Mouse (Mus musculus) frontal cortex, adult (tissue): ENCODE results near the gene Sars2.

Experiments
- ATAC-seq: cut with Nextera tagmentation; 2 replicates; pipeline ENCODE4 v1.9.2; 2017; ENCODE audit warnings: mild to moderate bottlenecking, moderate library complexity, mixed read lengths; ENCODE audit not compliant: low TSS enrichment

The Sars2 gene

DNA sequence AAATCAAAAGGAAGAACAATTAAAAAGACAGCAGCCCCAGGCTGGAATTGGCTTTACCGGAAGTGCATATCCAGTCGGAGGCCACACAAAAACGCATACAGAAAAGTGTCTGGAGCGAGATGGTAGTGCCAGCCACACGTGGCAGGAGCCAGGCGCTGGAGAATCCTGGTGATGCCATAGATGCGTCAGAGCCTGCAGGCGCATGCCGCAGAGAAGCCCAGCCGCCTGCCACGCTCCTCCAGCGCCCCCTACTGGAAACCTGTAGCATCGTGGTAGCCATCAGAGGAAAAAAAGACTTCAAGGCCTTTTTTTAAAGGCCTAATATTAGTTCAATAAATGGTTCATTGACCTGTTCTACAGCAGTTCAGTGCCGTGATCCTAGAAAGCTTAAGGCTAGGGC lies 15.2 kb upstream of the Sars2 start:
- peak; percentile 85 for ATAC-seq

DNA sequence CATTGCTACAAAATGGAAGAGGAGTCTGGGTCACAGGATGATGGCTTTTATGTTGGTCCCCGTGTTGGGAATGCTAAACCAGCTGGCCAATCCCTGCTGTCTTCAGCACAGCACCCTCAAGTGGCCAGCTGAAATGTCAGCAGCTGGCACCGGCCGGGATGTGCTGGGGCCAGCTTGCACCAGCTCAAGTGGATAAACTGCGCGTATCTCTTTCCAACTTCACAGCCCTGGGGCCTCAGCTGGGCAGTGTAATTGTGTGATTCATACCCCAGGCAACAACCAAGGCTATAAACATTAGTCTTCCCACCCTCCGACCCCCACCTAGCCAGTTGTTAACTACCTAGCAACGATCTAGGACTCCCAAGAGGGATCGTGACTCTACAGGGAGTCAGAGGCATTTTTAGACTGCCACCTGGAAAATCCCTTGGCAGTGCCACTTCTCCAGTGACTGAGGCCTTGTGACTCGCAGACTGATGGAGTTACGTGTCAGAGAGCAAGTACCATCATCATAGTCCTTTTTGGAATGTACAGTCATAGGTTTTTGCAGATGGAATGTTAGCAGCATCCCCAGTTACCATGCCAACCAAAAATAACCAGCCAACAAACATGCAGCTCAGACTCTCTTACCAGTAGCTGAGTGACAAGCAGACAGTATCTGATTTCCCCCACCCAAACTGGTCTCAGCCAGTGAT lies 14.0 kb upstream of the Sars2 start:
- ATAC-seq = peak; percentile 53

DNA sequence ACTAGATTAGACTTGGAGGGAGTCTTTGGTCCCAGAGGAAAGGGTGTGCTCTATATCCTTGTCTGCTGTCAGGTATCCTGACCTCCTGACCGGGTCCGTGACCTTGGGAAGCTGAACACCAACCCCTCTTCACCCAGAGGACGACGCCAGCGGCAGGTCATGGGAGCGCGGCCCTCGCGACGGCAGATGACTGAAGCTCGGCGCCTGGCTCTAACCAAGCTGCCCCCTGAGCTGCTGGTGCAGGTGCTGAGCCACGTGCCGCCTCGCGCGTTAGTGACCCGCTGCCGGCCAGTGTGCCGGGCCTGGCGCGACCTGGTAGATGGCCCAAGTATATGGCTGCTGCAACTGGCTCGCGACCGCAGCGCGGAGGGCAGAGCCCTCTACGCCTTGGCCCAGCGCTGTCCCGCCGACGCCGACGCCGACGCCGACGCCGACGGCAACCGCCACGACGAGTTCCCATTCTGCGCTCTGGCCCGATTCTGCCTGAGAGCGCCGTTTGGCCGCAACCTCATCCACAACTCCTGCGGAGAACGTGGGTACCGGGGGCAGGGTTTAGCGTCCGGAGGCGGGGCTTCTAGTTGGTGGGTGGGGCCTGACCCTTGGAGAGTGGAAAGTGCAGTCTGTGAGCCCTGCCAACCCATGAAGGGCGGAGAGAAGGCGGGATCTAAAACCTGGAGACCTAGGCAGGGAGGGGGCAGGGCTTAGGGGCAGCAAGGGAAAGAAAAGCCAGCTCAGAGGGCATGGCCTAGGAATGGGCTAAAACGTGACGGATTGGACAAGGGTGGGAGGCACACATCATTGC lies 9.2 kb upstream of the Sars2 start:
- ATAC-seq = 0 out of 2 replicates have a peak, but pooled peaks have one; percentile 18

DNA sequence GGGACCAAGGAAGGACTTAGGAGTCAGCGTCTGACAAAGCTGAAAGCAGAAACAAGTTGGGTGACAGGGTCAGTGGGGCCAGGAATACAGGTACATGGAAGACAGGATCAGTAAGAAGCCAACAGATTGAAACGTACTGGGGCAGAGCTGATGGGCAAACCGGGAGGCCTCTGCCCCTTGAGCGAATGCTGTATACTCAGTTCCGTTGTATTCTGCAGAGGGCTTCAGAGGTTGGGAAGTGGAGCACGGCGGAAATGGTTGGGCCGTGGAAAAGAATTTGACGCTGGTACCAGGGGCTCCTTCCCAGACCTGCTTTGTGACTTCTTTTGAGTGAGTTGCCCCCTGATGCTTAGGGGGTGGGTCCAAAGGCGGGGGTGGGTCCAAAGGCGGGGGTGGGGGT lies 8.6 kb upstream of the Sars2 start:
- ATAC-seq = no peak

DNA sequence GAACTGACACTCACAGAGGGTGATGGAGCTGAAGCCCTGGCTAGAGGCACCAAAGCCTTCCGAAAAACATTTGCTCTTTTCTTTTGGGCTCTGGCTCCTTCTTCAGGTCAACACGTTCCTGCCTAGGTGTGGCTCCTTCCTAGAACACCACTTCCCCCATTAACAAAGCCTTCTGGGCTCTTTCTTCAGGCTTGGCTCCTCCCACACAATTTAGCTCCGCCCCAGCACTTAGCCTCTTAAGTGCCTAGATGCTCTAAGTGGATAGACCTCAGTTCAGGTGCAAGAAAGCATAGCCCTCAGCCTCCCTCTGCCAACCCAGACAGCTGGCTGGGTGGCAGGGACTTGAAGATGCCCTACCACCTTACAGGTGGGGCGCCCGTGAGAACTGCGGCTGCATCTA lies 6.1 kb upstream of the Sars2 start:
- ATAC-seq = no peak

DNA sequence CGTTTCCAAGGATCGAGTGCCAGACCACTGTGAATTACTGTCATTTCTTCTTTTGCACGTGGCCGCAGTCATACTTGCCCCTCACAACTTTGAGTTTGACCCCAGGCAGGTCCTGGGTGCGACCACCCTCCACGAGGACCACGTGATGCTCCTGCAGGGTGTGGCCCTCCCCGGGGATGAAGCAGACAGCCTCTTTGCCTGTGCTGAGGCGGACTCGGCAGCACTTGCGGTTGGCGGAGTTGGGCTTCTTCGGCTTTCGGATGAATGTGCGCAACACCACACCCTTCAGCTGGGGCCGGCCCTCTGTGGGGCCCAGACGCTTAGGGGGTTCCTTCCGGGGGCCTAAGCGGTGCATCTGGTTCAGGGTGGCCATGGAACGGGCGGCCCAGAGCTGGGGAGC lies 2.0 kb upstream of the Sars2 start:
- ATAC-seq = no peak

DNA sequence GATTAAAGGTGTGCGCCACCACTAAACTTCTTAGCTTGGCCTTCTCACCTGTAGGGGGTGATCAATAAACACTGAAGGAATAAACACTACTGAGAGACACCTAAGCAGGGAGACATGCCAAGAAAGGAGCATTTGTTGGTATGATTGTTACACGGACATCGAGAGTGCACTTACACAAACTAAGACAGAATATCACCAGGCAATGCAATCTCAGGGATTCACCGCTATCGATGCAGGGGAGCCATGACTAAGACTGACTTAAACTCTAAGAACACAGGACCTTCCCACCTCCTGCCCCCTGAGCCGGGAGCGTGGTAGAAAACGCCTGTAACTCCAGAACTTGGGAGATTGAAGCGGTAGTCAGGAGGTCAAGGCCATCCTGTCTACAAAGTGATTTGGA lies 843 bp upstream of the Sars2 start:
- no peak for ATAC-seq

DNA sequence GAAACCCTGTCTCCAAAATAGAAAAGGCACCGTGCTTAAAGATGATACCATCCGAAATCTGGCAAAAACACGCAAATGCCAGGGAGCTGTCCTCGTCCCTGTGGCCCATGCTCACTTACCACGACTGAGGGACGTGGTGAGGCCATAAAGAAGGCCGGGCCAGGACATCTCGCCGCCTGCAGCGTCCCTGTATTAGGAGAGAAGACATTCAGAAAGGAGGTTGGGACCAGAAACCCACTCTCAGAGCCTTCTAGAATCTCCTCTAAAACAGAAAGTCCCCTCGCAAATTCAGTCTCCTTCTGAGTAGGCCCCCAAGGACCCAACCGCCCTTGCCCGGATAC lies 454 bp upstream of the Sars2 start:
- peak; percentile 10; the same call in 1 of the 2 replicates for ATAC-seq

DNA sequence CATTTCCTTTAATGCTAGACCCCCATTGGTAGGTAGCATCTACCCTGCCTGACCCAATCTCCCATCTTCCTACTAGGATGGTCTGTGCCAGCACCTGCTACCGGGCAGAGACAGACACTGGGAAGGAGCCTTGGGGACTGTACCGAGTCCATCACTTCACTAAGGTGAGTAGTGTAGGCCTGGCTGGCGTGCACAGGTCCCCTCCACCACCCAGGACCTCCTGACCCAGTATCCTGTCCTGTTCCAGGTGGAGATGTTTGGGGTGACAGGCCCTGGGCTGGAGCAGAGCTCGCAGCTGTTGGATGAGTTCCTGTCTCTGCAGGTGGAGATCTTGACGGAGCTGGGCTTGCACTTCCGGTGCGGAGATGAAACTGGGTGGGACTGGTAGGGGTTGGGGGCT lies 8.1 kb downstream of the Sars2 start:
- ATAC-seq = no peak

DNA sequence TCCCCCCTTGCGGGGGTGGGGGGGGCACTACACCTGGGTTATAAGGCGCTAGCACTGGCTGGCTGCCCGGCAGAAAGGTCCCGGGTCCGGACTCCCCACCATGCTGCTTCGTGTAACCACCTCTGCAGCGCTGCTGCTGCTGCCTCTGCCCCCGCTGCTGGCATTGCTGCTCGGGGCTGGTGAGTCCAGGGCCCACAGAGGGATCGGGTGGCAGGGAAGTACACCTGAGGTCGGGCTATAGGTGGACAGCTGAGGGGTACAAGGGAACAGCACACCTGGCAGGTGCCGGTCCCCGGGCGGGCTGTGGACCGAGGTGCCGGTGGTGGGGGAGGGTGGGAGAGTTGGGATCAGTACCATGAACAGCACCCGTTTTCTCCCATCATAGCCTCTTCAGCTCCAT lies 14.3 kb downstream of the Sars2 start, which contains the start of gene Ccer2:
Gene Ccer2 (plus strand): TSS at position 96 of the 400 bp plus-strand sequence.
- peak; percentile 43; the same call in 1 of the 2 replicates for ATAC-seq

DNA sequence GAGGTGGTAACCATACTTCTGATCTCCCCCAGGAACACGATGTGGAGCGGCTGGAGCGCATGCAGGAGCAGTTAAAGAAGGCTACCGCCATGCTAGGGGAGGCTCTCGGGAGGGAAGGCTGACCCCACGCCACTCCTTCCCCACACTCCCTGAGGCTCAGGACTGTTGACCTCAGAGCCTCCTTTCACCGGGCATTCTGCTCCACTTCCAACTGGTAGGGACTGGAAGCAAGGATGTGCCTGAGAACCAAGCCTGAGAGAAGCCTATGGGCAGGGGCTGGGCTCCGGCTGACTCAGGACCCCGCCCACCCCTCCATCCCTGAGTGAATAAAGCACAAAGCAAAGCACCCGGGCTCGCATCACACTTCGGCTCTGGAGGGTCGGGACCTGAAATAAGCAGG lies 16.8 kb downstream of the Sars2 start:
- no peak for ATAC-seq

DNA sequence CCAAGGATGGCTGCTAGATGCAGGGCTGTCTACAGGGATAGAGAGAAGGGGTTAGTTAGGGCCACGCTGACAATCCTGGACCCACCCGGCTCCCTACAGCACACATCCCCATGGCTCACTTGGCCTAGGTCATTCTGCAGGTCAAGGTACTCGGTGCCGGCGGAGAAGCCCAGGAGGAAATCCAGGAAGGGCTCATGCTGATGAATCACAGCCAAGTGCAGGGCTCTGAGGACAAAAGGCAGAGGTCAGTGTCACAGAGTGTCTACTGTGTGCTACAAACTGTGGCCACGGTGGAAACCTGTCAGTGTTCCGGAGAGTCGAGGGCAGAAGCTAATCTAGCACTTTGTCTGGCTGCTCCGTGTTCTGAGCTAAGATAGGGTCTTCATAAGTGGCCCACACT lies 20.1 kb downstream of the Sars2 start:
- ATAC-seq = no peak

DNA sequence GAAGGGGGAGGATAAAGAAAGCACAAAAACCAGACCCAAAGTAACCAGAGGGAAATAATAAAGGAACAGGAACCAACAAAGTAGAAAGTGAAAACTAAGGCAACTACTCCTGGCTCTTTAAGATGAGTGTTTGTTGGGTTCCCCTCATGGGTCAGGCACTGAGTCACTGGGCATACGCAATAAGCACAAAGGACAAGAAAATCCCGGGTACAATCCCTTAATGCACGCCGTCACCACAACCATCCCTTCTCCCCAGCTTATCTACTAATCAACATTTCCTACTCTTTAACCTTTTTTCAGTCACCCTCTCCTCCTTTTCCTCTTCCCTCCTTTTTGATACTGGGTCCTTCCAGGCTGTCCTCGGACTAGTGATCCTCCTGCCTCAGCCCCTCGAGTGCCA lies 23.4 kb downstream of the Sars2 start:
- no peak for ATAC-seq

DNA sequence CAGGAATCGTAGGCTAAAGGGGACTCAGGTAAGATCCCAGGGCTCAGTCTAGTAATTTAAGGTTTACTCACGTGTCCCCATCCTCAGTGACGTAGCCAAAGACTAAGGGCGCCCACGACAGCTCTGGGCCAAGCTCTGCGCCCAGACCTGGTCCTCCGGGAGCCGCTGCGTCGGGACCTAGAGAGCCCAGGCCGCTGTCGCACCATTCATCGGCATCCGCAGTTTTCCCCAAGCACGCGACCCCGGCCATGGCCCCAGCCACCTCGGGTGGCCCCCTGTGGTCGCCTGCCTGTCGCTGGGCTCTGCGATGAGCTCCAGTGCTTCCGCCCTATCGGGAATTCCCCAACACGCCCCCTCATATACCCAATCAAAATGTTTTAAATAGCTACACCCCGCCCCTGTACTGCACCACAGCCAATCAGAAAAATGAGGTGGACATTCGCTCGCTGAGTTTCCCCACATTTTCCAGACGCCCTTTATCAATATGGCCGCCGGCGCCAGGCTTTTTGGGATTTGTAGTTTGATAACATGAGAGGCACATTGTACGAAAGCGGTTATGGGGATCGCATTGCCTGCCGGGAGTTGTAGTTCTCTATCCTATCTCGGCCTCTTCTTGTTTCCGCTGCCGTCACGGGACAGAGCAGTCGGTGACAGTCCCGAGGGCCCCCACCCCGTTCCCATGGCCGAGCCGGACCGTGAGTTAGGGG lies 24.5 kb downstream of the Sars2 start, which contains the start of gene Sirt2:
Gene Sirt2 (plus strand): TSS at position 563 of the 707 bp plus-strand sequence.
- ATAC-seq = peak; percentile 95

DNA sequence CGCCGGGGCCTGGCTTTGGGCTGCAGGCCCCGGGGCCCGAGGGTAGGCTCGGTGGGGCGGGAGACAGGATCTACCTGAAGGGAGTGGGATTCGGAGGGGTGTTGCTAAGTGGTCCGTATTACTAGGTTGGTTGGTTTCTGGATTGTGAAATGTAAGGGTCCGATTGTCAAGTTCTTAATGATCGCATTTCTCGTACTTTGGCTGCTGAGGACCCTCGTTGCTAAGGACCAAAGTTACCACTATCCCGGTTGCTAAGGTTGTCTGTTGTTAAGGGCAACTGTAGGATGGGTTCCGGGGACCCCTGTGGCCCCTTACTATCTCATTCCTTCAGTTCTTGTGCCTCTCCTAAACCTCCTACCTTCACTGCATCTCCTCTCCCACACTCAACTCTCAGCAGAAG lies 25.1 kb downstream of the Sars2 start:
- no peak for ATAC-seq

DNA sequence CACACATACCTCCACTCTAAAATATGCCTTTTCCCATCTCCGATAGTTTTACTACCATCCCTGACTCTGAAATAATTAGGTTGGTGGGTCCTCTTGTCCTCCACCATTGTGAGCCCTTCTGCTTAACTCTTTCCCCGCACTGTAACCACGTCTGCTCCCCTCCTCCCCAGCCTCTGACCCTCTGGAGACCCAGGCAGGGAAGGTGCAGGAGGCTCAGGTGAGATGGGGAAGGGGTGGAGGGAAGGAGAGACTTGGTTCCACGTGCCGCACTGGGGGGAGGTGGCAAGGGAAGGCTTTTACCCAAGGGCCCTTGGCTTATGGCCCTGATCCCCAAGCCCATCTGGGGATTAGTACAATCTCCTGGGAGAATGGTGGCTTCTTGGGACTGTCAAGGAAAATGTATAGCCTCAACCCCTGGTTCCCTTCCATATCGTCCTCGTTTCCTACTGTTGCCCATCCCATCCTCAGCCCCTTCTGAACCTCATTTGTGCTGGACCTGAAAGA lies 25.7 kb downstream of the Sars2 start, which contains the start of gene Nfkbib:
Gene Nfkbib (minus strand): TSS at position 51 of the 504 bp plus-strand sequence.
- no peak for ATAC-seq

DNA sequence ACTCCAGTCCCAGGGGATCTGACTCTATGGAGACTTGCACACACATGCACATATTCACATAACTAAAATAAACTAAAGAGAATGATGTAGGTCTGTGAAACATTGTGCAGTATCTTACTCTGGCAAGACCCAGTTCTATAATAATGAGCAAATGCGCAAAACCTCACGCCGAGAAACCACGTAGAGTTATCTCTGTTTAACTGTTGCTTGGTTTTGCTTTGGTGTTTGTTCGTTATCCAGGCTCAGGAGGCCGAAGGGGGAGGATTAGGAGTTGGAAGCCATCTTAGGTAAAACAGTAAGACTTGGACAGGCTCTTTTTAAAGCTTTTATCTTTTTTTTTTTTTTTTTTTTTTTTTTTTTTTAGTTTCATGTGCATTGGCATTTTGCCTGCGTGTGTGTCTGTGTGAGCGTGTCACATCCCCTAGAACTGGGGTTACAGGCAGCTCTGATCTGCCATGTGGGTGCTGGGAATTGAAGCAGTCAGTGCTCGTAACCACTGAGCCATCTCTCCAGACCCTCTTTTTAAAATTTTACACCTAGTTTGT lies 27.7 kb downstream of the Sars2 start:
- no peak for ATAC-seq

DNA sequence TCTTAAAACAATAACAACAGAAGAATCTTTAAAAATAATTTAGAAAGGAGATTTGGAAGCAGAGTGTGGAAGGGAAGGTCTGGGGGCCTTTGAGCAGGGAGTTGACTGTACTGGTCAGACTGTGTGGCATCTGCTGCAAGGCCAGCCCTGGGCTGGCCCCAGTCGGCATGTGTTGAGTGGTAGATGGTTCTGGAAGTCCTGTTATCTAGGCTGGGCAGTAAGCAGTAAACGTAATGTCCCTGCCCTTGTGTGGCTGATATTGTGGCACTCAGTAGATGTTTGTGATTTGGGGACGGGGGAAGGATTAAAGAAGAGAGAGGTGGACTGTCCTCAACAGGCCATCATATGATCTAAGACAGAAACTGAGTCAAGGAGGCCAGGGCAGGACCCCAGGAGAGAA lies 28.5 kb downstream of the Sars2 start:
- no peak for ATAC-seq

DNA sequence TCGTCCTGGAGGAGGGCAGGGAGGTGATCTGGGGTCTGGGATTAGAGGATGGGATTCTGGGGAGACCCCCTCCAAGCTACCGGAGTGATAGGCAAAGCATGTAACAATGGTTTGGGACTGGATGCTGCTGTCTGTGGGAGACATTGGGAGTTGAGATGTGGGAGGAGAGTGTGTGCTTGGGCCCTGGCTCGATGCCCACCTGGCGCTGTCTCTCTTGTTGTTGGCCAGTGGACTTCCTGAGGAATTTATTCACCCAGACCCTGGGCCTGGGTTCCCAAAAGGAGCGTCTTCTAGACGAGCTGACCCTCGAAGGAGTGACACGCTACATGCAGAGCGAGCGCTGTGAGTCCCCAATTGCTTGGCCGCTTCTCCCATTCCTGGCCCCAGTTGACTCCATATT lies 30.1 kb downstream of the Sars2 start:
- no peak for ATAC-seq

DNA sequence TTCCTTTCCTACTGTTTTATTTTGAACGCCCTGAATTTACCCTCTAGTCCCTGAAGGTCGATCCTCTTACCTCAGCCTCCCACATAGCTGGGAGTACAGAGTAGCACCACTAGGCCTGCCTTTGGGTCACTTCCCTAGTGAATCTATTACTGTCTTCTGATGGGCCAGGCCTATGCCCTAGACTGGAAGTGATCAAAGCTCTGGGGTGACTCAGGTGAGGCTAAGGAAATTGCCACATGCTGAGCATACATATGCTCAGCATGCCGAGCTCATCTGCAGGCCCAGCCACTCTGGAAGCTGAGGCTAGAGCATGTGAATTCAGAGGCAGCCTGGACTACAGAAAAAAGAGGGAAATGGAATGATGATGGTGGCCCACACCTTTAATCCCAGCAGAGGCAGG lies 31.4 kb downstream of the Sars2 start:
- no peak for ATAC-seq

DNA sequence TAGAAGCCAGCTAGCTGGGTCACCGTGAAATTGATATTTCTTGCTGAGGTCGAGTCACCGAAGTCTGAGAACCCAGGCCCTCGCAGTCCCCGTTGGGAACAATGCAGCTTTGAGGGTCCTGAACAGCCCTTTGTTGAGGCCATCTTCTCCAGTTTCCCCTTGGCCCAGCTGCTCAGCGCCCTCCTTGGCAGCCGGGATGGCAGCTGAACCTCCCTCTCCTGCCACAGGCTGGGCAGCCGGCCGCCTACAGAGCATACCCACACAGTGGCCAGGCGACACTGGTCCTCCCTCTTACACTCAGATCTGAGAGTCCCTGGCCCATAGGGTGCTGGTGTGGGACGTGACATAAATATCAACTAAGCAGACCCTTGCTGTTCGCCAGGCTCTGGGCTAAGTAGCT lies 32.4 kb downstream of the Sars2 start:
- peak; percentile 62; the same call in 1 of the 2 replicates for ATAC-seq

DNA sequence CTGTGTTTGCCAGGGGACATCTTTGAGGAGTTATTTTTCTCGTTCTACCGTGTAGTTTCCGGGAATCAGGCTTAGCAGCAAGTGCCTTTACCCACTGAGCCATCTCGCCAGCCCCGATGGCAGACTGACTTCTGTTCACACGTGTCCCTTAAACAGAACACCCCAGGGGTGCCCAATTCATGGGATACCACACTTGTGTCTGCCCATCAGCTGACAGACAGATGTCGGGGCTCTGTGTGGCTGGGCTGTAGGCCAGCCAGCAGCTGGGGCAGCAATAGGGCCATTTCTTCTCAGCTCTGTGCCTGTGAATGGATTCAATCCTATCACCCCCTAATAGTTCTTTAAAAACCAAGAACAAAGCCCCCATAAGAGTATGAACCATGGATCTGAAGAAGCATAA lies 33.3 kb downstream of the Sars2 start:
- ATAC-seq = no peak
